Mouse (Mus musculus): ENCODE measurements at regions not wholly inside any gene's neighbourhood (a gene's known extent, or its start where the extent isn't known, plus 50 kb on each side); places are given as distances from the start of the nearest gene placed in this dataset.

- no peak for TF ChIP-seq CTCF (IDR thresholded peaks at IDR 0.05; ENCODE audit: low read depth, low read length)
- TF ChIP-seq POLR2A (IDR thresholded peaks at IDR 0.05; ENCODE audit: borderline replicate concordance, low read depth, low read length): no peak
Measured at GRCm38 (mm10) chr1:161321675-161322074, 70.7 kb upstream of the Prdx6 start.
